19 mouse cellular contexts compared by ENCODE assay signal in genomic region chr19:29044353-29044768, GRCm38 (mm10). TPM values are rescaled to one million over a fixed set of nuclear protein-coding genes. Genes with fewer than 3 reads are reported as not detected.
DNase-seq lines count a peak whose midpoint lies in the region; ATAC-seq and TF ChIP-seq lines count a peak whose summit lies in the region.
"Had no signal": no experiment of that assay in that cellular context is flagged by ENCODE, and none has a peak within 500 bp of the region (broad histone marks: within the 10 kb centered on the region; RNA-seq: fewer than 3 reads in every experiment).

No protein-coding gene starts in this region.

- no peak for ATAC-seq in forebrain, embryonic 15.5 days (replicated peaks)
- ATAC-seq in midbrain, embryonic 13.5 days: no peak
- ATAC-seq in granulocyte monocyte progenitor cell, adult 5-6 weeks (replicated peaks; ENCODE audit: poor library complexity, severe bottlenecking): no peak
- ATAC-seq: intestine, postnatal 0 days; liver, postnatal 0 days had no signal

- peak overlapping the region; percentile 3; the same call in 1 of the 2 replicates for H3K4me3 ChIP-seq in forebrain, embryonic 10.5 days
- no peak overlapping the region for H3K4me3 ChIP-seq in forebrain, embryonic 15.5 days
- no peak overlapping the region for H3K4me3 ChIP-seq in lung, adult 2 months (replicated peaks; ENCODE audit: extremely low read depth, low read depth, low read length)
- H3K4me3 ChIP-seq in midbrain, embryonic 13.5 days (replicated peaks): no peak overlapping the region
- H3K4me3 ChIP-seq: embryonic facial prominence, embryonic 15.5 days; heart, adult 2 months; limb, embryonic 12.5 days; megakaryocyte, embryonic 14.5 days had no signal

- peaks cover 12% of the 10 kb centered on the region for H3K36me3 ChIP-seq in forebrain, embryonic 10.5 days (replicated peaks)
- H3K36me3 ChIP-seq in forebrain, embryonic 15.5 days: peaks cover 5% of the 10 kb centered on the region; the same call in 1 of the 2 replicates
- H3K36me3 ChIP-seq in midbrain, embryonic 13.5 days: no peaks in the 10 kb centered on the region
- H3K36me3 ChIP-seq: embryonic facial prominence, embryonic 15.5 days had no signal

- 0 out of 2 replicates have a peak, but pooled peaks cover 8% of the 10 kb centered on the region for H3K27me3 ChIP-seq in forebrain, embryonic 10.5 days (ENCODE audit: poor library complexity, severe bottlenecking)
- H3K27me3 ChIP-seq in forebrain, embryonic 15.5 days: no peaks in the 10 kb centered on the region
- peaks cover 7% of the 10 kb centered on the region; the same call in 1 of the 2 replicates for H3K27me3 ChIP-seq in midbrain, embryonic 13.5 days
- H3K27me3 ChIP-seq: embryonic facial prominence, embryonic 15.5 days; limb, embryonic 12.5 days; megakaryocyte, embryonic 14.5 days had no signal

- peak; percentile 53 for DNase-seq in forebrain, embryonic 10.5 days (ENCODE audit: extremely low spot score, low spot score)
- DNase-seq in lung, postnatal 10 days: peak; percentile 51
- DNase-seq in lung, adult 2 months: no peak
- no peak for DNase-seq in thymus, postnatal 36 days
- no peak for DNase-seq in heart, adult 18-20 months
- DNase-seq: adrenal gland, adult 8-10 months; cerebellum, adult 9-11 months; heart, adult 2 months; kidney, postnatal 36 days; layer of hippocampus, postnatal 36 days; liver, postnatal 0 days; thymus, postnatal 4 days had no signal

- peaks cover 6% of the 10 kb centered on the region; the same call in 1 of the 2 replicates for H3K9me3 ChIP-seq in forebrain, embryonic 10.5 days
- H3K9me3 ChIP-seq in forebrain, embryonic 15.5 days: no peaks in the 10 kb centered on the region
- H3K9me3 ChIP-seq in midbrain, embryonic 13.5 days: no peaks in the 10 kb centered on the region
- H3K9me3 ChIP-seq: embryonic facial prominence, embryonic 15.5 days had no signal

- peaks cover 70% of the 10 kb centered on the region for H3K4me1 ChIP-seq in forebrain, embryonic 10.5 days
- H3K4me1 ChIP-seq in forebrain, embryonic 15.5 days: peaks cover 17% of the 10 kb centered on the region
- peaks cover 10% of the 10 kb centered on the region for H3K4me1 ChIP-seq in lung, adult 2 months (ENCODE audit: control insufficient read depth, insufficient read depth, low read length)
- peaks cover 26% of the 10 kb centered on the region for H3K4me1 ChIP-seq in midbrain, embryonic 13.5 days (replicated peaks)

- no peak for TF ChIP-seq CTCF in lung, adult 2 months (IDR thresholded peaks at IDR 0.05; ENCODE audit: insufficient read depth, low read length)

- no peak for TF ChIP-seq POLR2A in lung, adult 2 months (IDR thresholded peaks at IDR 0.05; ENCODE audit: borderline replicate concordance, extremely low read depth, low read depth, low read length)

- H3K9ac ChIP-seq in forebrain, embryonic 15.5 days (replicated peaks): no peak overlapping the region
- no peak overlapping the region for H3K9ac ChIP-seq in midbrain, embryonic 13.5 days (replicated peaks)
- H3K9ac ChIP-seq: embryonic facial prominence, embryonic 15.5 days; limb, embryonic 12.5 days; liver, postnatal 0 days had no signal

- peak overlapping the region; percentile 44 for H3K27ac ChIP-seq in forebrain, embryonic 10.5 days
- H3K27ac ChIP-seq in forebrain, embryonic 15.5 days (replicated peaks): no peak overlapping the region
- H3K27ac ChIP-seq in midbrain, embryonic 13.5 days: no peak overlapping the region
- H3K27ac ChIP-seq: embryonic facial prominence, embryonic 15.5 days; heart, adult 2 months; limb, embryonic 12.5 days had no signal

- 32% methylated on average over 9 of the region's 9 CpGs for WGBS in forebrain, embryonic 10.5 days
- 10% methylated on average over 9 of the region's 9 CpGs for WGBS in forebrain, embryonic 15.5 days
- WGBS in lung, adult 2 months: 49% methylated on average over 9 of the region's 9 CpGs
- 9% methylated on average over 9 of the region's 9 CpGs for WGBS in midbrain, embryonic 13.5 days

- no peak overlapping the region for H3K4me2 ChIP-seq in forebrain, embryonic 15.5 days (replicated peaks)
- peak overlapping the region; percentile 18 for H3K4me2 ChIP-seq in midbrain, embryonic 13.5 days (replicated peaks)
- H3K4me2 ChIP-seq: embryonic facial prominence, embryonic 15.5 days; limb, embryonic 12.5 days had no signal

RNA-seq across cellular contexts. Expression of gene Ak3, which starts 3.4 kb away (rescaled TPM):
- 82.9 and 85.3 TPM in 2 replicates for polyA plus RNA-seq in forebrain, embryonic 10.5 days (2016; fragmentation: Nextera tagmentation; extraction: Ambion mirVana)
- 69.6 and 77.5 TPM in 2 replicates for polyA plus RNA-seq in forebrain, embryonic 15.5 days (2015; fragmentation: Nextera tagmentation; extraction: Ambion mirVana)
- 69.3 and 73.6 TPM in 2 replicates for polyA plus RNA-seq in lung, adult 2 months (2012; rRNA removed)
- 53.1 and 58.0 TPM in 2 replicates for polyA plus RNA-seq in midbrain, embryonic 13.5 days (2015; fragmentation: Nextera tagmentation; extraction: Ambion mirVana)
- total RNA-seq in heart, adult 18-20 months (2021): 10 to 100 TPM; 90.8 TPM
- 41.2 and 51.0 TPM in 2 replicates for total RNA-seq in granulocyte monocyte progenitor cell, adult 5-6 weeks (2014; fragmentation: Nextera tagmentation)
- total RNA-seq in granulocyte monocyte progenitor cell, adult 5-6 weeks (2017): 20.5 and 27.8 TPM in 2 replicates

RNA-seq across cellular contexts. Expression of gene Cdc37l1, which starts 54.2 kb away (rescaled TPM):
- polyA plus RNA-seq in forebrain, embryonic 10.5 days (2016; fragmentation: Nextera tagmentation; extraction: Ambion mirVana): 37.2 and 37.6 TPM in 2 replicates
- polyA plus RNA-seq in forebrain, embryonic 15.5 days (2015; fragmentation: Nextera tagmentation; extraction: Ambion mirVana): 55.8 and 58.1 TPM in 2 replicates
- polyA plus RNA-seq in lung, adult 2 months (2012; rRNA removed): 9.2 and 14.8 TPM in 2 replicates
- polyA plus RNA-seq in midbrain, embryonic 13.5 days (2015; fragmentation: Nextera tagmentation; extraction: Ambion mirVana): 51.6 and 51.9 TPM in 2 replicates
- 10 to 100 TPM; 63.2 to 82.7 TPM for total RNA-seq in heart, adult 18-20 months (2021)
- 41.0 and 49.6 TPM in 2 replicates for total RNA-seq in granulocyte monocyte progenitor cell, adult 5-6 weeks (2014; fragmentation: Nextera tagmentation)
- total RNA-seq in granulocyte monocyte progenitor cell, adult 5-6 weeks (2017): 31.4 and 37.7 TPM in 2 replicates

RNA-seq across cellular contexts. Expression of gene Rcl1, which starts 56.8 kb away (rescaled TPM):
- 86.9 and 91.6 TPM in 2 replicates for polyA plus RNA-seq in forebrain, embryonic 10.5 days (2016; fragmentation: Nextera tagmentation; extraction: Ambion mirVana)
- polyA plus RNA-seq in forebrain, embryonic 15.5 days (2015; fragmentation: Nextera tagmentation; extraction: Ambion mirVana): 36.4 and 37.0 TPM in 2 replicates
- polyA plus RNA-seq in lung, adult 2 months (2012; rRNA removed): 12.3 and 14.1 TPM in 2 replicates
- polyA plus RNA-seq in midbrain, embryonic 13.5 days (2015; fragmentation: Nextera tagmentation; extraction: Ambion mirVana): 29.2 and 29.7 TPM in 2 replicates
- total RNA-seq in heart, adult 18-20 months (2021): 1 to 10 TPM; 4.2 to 5.9 TPM
- 31.7 and 36.0 TPM in 2 replicates for total RNA-seq in granulocyte monocyte progenitor cell, adult 5-6 weeks (2014; fragmentation: Nextera tagmentation)
- total RNA-seq in granulocyte monocyte progenitor cell, adult 5-6 weeks (2017): 67.6 and 82.0 TPM in 2 replicates

Comparison
In these comparisons a context has a peak if more than half of its experiments do, and no peak if none do; other contexts are left out.
1. DNase-seq: peak in forebrain, embryonic 10.5 days (single experiment) and lung, postnatal 10 days (single experiment); none in lung, adult 2 months (single experiment), thymus, postnatal 36 days (0 of 2) and heart, adult 18-20 months (0 of 2).